Mouse (Mus musculus): ENCODE data around the gene Bicd1.
A peak's percentile ranks its signal among the peaks of the same experiment; 100 is the strongest.
"Not testable (repeated sequence)": the region's sequence is repeated elsewhere in the genome, so short reads cannot be mapped to it uniquely, and the experiment has no call there.

Gene Bicd1

GRCm38 (mm10) chr6:149408833-149409332, at the start of gene Bicd1:
Gene Bicd1, plus strand, starts transcription at chr6:149408886.
- DNase-seq (ENCODE audit: low spot score): peak; percentile 74

GRCm38 (mm10) chr6:149362533-149362932, 46.2 kb upstream of the Bicd1 start:
- DNase-seq (ENCODE audit: low spot score): not testable (repeated sequence)

GRCm38 (mm10) chr6:149365975-149366374, 42.7 kb upstream of the Bicd1 start:
- not testable (repeated sequence) for DNase-seq (ENCODE audit: low spot score)

- DNase-seq (ENCODE audit: low spot score): no peak
Observed at GRCm38 (mm10) chr6:149366403-149366802, 42.3 kb upstream of the Bicd1 start.

- peak; percentile 73 for DNase-seq (ENCODE audit: low spot score)
Observed at GRCm38 (mm10) chr6:149374986-149375457, 33.7 kb upstream of the Bicd1 start.

- no peak for DNase-seq (ENCODE audit: low spot score)
Observed at GRCm38 (mm10) chr6:149383531-149383930, 25.2 kb upstream of the Bicd1 start.

- DNase-seq (ENCODE audit: low spot score): no peak
Observed at GRCm38 (mm10) chr6:149386389-149386788, 22.3 kb upstream of the Bicd1 start.

- not testable (repeated sequence) for DNase-seq (ENCODE audit: low spot score)
Observed at GRCm38 (mm10) chr6:149389626-149390025, 19.1 kb upstream of the Bicd1 start.

GRCm38 (mm10) chr6:149399396-149399795, 9.3 kb upstream of the Bicd1 start:
- no peak for DNase-seq (ENCODE audit: low spot score)

GRCm38 (mm10) chr6:149409341-149409740, 655 bp downstream of the Bicd1 start:
- DNase-seq (ENCODE audit: low spot score): no peak

- no peak for DNase-seq (ENCODE audit: low spot score)
Observed at GRCm38 (mm10) chr6:149409845-149410244, 1.2 kb downstream of the Bicd1 start.

GRCm38 (mm10) chr6:149413256-149413655, 4.6 kb downstream of the Bicd1 start:
- DNase-seq (ENCODE audit: low spot score): no peak

- DNase-seq (ENCODE audit: low spot score): no peak
Observed at GRCm38 (mm10) chr6:149424748-149425147, 16.1 kb downstream of the Bicd1 start.

GRCm38 (mm10) chr6:149439140-149439539, 30.5 kb downstream of the Bicd1 start:
- DNase-seq (ENCODE audit: low spot score): no peak

GRCm38 (mm10) chr6:149442884-149443283, 34.2 kb downstream of the Bicd1 start:
- DNase-seq (ENCODE audit: low spot score): no peak

GRCm38 (mm10) chr6:149445854-149446253, 37.2 kb downstream of the Bicd1 start:
- DNase-seq (ENCODE audit: low spot score): no peak

- no peak for DNase-seq (ENCODE audit: low spot score)
Observed at GRCm38 (mm10) chr6:149457324-149457723, 48.6 kb downstream of the Bicd1 start.

- no peak for DNase-seq (ENCODE audit: low spot score)
Observed at GRCm38 (mm10) chr6:149460971-149461370, 52.3 kb downstream of the Bicd1 start.

GRCm38 (mm10) chr6:149471477-149471876, 62.8 kb downstream of the Bicd1 start:
- DNase-seq (ENCODE audit: low spot score): no peak

- not testable (repeated sequence) for DNase-seq (ENCODE audit: low spot score)
Observed at GRCm38 (mm10) chr6:149472441-149472840, 63.8 kb downstream of the Bicd1 start.

- not testable (repeated sequence) for DNase-seq (ENCODE audit: low spot score)
Observed at GRCm38 (mm10) chr6:149481868-149482267, 73.2 kb downstream of the Bicd1 start.

- no peak for DNase-seq (ENCODE audit: low spot score)
Observed at GRCm38 (mm10) chr6:149494662-149495061, 86.0 kb downstream of the Bicd1 start.

- no peak for DNase-seq (ENCODE audit: low spot score)
Observed at GRCm38 (mm10) chr6:149495925-149496324, 87.2 kb downstream of the Bicd1 start.
